Mouse (Mus musculus) mouse trophoblast stem cell (cell line): ENCODE results near the gene Bzw1.

ENCODE experiments used
- in situ Hi-C, 2 experiments: fragments of 300-500 bp; cut with MseI, MboI; formaldehyde crosslinking; loops; 2 replicates in 1 of 2; 3 replicates in 1 of 2; pipeline ENCODE4 v1.15.1; 2025

The Bzw1 gene

GRCm38 (mm10) chr1:58395341-58395740 lies 2.6 kb downstream of the Bzw1 start:
- in situ Hi-C loops, result loop anchor here (10.0 kb wide), 1 partner anchor 91 kb away; no protein-coding TSS in a partner anchor

DNA sequence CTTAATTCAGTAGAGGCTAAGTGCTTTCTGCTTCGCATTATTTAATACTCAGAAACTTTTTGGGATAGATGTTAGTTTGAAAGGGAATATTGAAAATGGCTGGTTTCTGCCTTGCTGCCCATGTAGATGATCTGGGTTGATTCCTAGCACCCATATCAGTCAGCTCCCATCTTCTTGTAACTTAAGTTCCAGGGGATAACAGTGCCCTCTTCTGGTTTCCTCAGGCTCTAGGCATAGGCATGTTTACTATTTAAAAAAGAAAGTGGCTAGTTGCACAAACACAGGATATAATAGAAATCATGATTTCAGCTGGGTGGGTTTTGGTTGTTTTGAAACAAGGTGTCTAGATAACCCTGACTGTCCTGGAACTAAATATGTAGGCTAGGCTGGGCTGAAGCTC lies 3.5 kb downstream of the Bzw1 start:
- in situ Hi-C loops, result loop anchor here (10.0 kb wide), 1 partner anchor 91 kb away; no protein-coding TSS in a partner anchor

DNA sequence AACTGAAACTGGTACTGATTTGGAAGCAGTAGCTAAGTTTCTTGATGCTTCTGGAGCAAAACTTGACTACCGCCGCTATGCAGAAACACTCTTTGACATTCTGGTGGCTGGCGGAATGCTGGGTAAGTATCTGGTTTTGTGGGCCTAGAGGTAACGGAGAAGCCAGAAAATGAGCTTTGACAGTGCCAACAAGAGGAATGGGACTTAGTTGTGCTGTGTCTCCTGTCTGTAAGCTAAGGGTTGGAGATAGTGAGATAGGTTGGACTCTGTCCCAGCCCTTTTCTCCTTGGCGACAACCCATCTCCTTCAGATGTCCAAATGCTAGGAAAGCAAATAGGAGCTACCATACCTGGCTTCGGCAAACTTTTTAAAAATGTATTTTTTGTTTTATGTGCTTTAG lies 5.0 kb downstream of the Bzw1 start:
- in situ Hi-C loops, result loop anchor here (10.0 kb wide), 1 partner anchor 93 kb away; no protein-coding TSS in a partner anchor

- in situ Hi-C loops, result no loop called here
Measured at GRCm38 (mm10) chr1:58401396-58401795, 8.7 kb downstream of the Bzw1 start.

GRCm38 (mm10) chr1:58403745-58404144 lies 11.0 kb downstream of the Bzw1 start:
- in situ Hi-C loops, result no loop called here

DNA sequence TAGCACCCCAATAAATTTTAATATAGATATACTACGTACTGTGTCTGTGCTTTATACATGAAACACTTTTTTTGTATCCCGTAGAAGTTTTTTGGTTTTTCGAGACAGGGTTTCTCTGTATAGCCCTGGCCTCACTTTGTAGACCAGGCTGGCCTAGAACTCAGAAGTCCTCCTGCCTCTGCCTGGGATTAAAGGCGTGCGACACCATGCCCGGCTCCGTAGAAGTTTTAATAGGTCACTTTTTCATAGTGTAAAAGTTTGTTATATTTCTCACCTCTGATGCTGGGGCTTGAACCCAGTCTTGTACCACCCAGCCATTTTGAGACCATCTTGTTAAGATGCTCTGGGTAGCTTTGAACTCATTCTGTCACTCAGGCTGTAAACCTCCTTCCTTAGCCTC lies 14.6 kb downstream of the Bzw1 start:
- in situ Hi-C loops, result no loop called here

- in situ Hi-C loops, result no loop called here
Measured at GRCm38 (mm10) chr1:58408141-58408540, 15.4 kb downstream of the Bzw1 start.

GRCm38 (mm10) chr1:58409553-58410197 lies 17.0 kb downstream of the Bzw1 start:
- in situ Hi-C loops, result no loop called here

DNA sequence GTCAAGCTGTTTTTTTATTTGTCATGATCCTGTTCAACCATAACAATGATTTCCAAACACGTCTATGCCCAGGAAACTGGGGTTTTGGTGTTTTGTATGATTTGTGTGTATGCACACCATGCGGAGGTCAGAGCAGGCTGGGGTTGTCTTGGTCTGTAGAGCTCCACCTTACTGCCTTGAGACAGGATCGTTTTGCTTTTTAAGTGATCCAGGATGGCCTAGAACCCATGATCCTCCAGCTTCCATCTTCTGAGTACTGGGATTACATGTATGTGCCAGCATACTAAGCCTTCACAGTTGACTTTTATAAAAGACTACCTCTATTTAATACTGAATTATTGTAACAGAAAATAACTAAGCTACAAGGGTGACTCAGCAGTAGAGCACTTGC lies 17.5 kb downstream of the Bzw1 start:
- in situ Hi-C loops, result no loop called here

- in situ Hi-C loops, result no loop called here
Measured at GRCm38 (mm10) chr1:58410776-58411175, 18.1 kb downstream of the Bzw1 start.

DNA sequence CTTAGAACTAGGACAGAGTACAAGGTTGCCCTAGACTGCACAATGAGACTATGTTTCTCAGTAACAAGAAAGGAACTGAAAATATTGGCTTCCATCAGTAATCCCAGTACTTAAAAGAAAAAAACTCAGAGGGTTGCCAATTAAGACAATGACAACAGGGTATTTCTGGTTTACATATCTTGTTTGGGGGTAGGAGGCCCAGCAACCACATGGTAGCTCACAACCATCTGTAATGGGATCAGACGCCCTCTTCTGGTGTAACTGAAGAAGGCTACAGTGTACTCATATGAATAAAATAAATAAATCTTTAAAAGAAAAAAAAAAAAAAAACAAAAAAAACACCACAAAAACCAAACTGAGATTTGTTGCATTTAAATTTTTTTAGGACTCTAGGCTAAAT lies 22.7 kb downstream of the Bzw1 start:
- in situ Hi-C loops, result no loop called here

DNA sequence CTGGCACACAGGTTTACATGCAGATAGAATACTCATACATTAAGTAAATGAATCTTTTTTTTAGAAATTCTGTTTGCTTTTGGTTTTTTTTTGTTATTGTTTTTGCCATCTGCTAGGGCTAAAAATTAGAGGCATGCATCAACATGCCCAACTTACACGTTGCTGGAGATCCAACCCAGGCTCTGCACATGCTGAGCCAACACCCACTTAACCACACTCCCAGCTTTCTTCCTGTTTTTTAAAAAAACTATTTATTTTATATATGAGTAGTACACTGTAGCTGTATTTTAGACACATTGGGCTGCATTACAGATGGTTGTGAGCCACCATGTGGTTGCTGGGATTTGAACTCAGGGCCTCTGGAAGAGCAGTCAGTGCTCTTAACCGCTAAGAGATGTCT lies 23.4 kb downstream of the Bzw1 start:
- in situ Hi-C loops, result no loop called here

DNA sequence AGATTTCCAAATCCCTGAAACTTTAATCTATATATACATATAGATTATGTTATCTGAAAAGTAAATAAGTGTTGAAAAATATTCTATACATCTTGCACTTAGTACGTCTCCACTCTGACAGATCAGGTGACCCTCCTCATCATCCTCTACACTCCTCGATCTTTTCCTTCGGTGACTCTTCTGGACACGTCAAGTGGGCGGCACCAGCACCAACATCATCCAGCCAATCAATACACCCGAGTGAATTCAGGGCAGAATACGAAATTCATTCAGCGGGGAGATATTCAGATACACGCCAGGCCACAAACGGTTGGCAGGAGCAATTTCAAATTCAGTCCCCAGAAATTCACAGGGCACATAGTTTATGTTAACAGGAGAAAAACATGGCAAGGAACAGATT lies 27.3 kb downstream of the Bzw1 start:
- in situ Hi-C loops, result no loop called here

GRCm38 (mm10) chr1:58420961-58421360 lies 28.3 kb downstream of the Bzw1 start:
- in situ Hi-C loops, result no loop called here

- in situ Hi-C loops, result no loop called here
Measured at GRCm38 (mm10) chr1:58422879-58423278, 30.2 kb downstream of the Bzw1 start.

- in situ Hi-C loops, result no loop called here
Measured at GRCm38 (mm10) chr1:58423371-58424248, 30.9 kb downstream of the Bzw1 start, which contains the start of gene Clk1. Clk1 (minus strand) TSS chr1:58424066.

- in situ Hi-C loops, result no loop called here
Measured at GRCm38 (mm10) chr1:58424551-58424950, 31.9 kb downstream of the Bzw1 start.

DNA sequence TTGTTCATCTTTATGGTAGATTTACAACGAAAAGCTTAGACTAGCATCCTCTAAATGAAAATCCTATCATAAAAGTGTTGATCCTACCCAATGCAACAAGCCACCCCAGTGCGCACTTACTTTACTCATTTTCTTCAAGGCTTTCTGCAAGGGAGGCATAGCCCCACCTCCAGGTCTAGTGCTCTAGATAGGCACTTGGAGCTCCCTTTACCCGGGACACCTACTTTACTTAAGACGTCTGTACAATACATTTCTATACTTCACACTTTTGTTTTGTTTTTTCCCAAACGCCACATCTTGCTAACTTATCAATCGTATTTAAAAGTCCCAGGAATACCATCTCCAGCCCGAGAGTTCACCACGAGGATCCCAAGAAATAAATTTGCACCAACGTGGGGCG lies 52.0 kb downstream of the Bzw1 start:
- in situ Hi-C loops, result no loop called here

DNA sequence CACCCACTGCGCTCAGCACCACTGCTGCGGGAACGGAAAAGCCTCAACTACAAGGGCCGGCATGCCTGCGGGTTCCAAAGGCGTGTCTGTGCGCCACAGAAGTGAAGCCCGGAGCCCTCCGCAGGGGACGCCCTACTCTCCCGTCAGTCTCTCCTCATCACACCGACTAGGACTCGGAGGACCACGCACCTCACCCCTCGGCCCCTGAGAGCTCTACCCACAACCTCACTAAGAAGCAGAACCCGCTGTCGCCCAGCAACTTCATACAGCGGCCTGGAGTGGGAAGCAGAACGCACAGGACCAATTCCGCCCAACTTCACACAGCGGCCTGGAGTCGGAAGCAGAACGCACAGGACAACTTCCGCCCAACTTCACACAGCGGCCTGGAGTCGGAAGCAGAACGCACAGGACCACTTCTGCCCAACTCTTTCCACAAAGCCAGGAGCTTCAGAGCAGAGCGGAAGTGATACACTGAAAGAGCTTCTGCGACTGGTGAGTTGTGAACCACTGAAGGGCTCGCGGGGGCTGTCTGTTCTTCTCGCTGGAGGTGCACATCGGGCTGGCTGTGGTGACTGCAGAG lies 52.5 kb downstream of the Bzw1 start, which contains the start of the genes Nif3l1 and Ppil3:
Gene Nif3l1 (plus strand): TSS at position 9 of the 580 bp plus-strand sequence.
Gene Ppil3 (minus strand): TSS at position 344 of the 580 bp plus-strand sequence.
- in situ Hi-C loops, result no loop called here

DNA sequence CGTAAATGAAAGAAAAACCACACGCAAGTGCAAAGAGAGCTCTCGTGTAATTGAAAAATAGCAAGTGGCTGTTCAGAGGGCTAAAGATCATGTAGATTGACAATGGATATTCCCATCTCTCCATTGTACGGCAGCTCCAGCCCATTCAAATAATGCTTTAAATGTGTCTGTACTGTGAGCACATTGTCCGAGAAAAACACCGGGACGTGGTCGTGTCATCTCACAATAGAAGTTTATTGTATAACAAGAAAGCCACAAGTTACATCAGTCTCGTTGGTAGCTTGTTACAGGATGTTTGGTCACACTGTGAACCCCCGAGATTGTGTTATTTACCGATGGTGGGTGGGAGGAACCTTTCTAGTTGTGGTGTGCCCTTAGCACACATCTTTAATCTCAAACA lies 53.2 kb downstream of the Bzw1 start:
- in situ Hi-C loops, result no loop called here

GRCm38 (mm10) chr1:58447766-58448165 lies 55.1 kb downstream of the Bzw1 start:
- in situ Hi-C loops, result no loop called here

- in situ Hi-C loops, result no loop called here
Measured at GRCm38 (mm10) chr1:58448396-58448795, 55.7 kb downstream of the Bzw1 start.
